Mouse (Mus musculus): ENCODE data around the gene Ifna13.

Ifna13 gene

GRCm38 (mm10) chr4:88644359-88644758, at the start of gene Ifna13:
Gene Ifna13, minus strand, starts transcription at chr4:88644459.
- peak; percentile 5 for DNase-seq (ENCODE audit: low read depth, low spot score)

DNA sequence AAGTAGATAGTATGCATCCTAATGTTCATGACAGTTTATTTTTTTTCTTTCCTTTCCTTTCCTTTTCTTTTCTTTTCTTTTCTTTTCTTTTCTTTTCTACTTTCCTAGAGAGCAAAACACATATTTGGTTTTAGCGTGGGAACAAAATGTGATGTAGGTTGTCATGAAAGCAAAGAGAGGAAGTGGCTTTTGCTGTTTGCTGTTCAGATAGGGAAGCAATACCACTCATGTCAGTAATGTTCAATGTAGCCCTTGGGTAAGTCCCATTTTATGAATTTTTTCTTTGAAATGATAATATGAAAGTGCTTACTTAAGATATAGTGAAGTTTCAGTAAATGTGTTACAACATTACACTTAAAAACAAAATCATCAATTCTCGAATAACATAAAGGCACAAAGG, 49.1 kb upstream of the Ifna13 start:
- DNase-seq (ENCODE audit: low read depth, low spot score) = no peak

- DNase-seq (ENCODE audit: low read depth, low spot score) = no peak
These were observed 48.3 kb upstream of the Ifna13 start for GRCm38 (mm10) chr4:88692537-88692936.

- no peak for DNase-seq (ENCODE audit: low read depth, low spot score)
These were observed 47.0 kb upstream of the Ifna13 start, which contains the start of gene Ifnab for GRCm38 (mm10) chr4:88691259-88691658. Gene Ifnab, minus strand, starts transcription at chr4:88691359.

- no peak for DNase-seq (ENCODE audit: low read depth, low spot score)
These were observed 39.6 kb upstream of the Ifna13 start, which contains the start of gene Ifna2 for GRCm38 (mm10) chr4:88683812-88684211. Gene Ifna2, minus strand, starts transcription at chr4:88683912.

DNA sequence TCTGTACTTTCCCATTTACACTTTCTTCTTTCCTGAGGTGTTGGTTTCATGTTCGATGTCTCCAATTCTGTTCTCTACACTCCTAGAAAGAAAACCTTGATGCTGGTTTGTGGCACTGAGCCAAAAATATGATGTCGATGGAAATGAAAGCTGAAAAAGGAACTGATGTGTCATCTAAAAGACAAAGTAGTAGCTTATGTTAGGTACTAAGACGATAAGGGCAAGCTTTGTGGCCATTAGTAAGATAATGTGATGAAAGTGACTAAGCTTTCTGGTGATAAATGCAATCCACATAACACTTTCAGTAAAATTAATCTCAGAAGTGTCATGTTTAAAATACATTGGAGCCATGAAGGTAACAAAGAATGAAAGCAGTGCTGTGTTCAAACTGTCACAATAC, 37.1 kb upstream of the Ifna13 start:
- DNase-seq (ENCODE audit: low read depth, low spot score) = no peak

DNA sequence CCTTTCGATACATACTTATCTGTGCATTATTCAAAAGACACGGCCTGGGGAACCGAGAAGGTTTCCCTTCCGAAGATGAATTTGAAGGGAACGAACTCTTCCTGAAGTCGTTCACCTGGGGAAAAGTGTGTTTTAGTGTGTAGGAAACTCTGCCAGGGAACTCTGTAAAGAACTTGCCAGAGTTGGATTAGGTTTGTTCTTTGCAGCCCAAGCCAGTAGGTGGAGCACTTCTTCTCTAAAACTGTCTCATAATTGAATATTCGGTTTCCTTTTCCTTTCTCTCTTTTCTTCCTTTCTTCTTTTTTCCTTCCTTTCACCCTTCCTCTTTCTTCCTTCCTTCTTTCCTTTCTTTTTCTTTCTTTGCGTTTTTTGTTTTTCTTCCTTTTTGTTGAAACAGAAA, 36.1 kb upstream of the Ifna13 start:
- DNase-seq (ENCODE audit: low read depth, low spot score) = peak; percentile 33

DNA sequence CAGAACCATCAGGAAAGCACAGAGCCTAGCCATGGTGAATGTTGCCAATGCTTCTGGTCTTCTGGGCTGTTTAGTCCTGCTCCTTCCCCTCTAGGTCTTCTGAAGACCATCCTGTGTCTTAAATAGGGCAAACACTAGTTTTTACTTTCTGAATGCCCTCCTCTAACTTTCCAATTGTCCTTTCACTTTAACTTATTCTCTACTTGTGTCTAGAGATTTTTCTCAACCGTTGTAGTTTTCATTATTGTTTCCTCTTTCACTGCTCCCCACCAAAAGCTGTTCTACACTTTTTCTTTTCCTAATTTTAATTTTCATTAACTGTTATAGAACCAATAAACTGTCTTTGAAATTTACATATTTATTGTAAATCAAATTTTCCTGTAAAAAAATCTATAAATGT, 32.6 kb upstream of the Ifna13 start, which contains the start of gene Ifna16:
Gene Ifna16, minus strand, starts transcription at position 101 of the 400 bp plus-strand sequence.
- no peak for DNase-seq (ENCODE audit: low read depth, low spot score)

- no peak for DNase-seq (ENCODE audit: low read depth, low spot score)
These were observed 11.2 kb upstream of the Ifna13 start for GRCm38 (mm10) chr4:88655461-88655860.

DNA sequence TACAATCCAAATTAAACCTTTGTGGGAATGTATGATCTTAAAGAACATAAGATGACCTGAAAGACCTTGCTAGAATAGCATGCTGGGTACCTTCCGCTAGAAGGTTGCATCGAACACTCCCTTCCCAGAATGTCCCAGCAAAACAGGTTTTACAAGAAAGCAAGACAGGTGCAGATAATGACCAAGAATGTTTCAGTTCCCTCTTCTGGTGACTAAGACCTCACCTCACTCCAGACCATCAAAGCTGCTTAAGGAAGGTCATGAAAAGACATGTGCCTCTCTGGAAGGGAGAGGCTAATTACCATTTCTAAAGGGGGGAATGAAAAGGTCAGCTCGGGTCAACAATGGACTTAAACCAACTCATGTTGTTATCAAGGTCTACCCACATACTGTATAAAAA, 9.4 kb upstream of the Ifna13 start:
- peak; percentile 5 for DNase-seq (ENCODE audit: low read depth, low spot score)

GRCm38 (mm10) chr4:88642526-88642925, 1.7 kb downstream of the Ifna13 start:
- DNase-seq (ENCODE audit: low read depth, low spot score) = peak; percentile 18

DNA sequence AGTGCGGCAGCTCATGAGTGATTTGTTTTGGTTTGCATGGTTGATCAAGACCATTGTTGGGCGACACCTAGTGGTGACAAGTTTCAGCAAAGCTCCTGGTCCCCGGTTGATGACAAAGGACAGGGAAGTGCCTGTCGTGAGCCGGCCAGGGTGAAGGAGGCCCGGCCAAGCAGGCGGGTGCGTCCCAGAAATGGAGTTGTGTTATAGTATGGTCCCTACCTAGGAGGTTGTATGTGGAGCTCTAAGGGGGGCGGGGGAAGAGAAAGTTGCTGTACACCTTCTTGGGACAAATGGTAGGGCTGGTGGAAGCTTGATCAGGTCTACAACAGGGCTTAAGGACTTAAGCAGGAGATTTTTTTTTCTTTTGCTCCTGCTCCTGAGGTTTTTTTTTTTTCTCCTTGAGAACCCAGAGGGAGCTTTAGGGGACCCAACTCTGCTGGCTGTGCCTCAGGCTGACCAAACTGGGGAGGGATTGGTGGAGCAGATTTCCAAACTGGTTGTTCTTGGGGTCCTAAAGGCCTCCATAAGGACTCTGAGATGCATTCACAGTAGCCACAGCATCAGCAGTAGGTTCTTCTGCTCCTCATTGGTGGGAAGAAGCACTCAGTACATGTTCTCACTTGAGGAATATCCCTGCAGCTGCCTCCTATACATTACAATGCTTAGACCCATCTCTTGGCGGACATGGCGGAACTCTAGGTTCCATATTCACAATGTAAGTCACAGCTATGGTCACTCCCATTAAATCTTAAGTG, 3.0 kb downstream of the Ifna13 start:
- peak; percentile 94 for DNase-seq (ENCODE audit: low read depth, low spot score)

- DNase-seq (ENCODE audit: low read depth, low spot score) = no peak
These were observed 3.6 kb downstream of the Ifna13 start for GRCm38 (mm10) chr4:88640704-88641076.

GRCm38 (mm10) chr4:88634311-88634710, 9.9 kb downstream of the Ifna13 start, which contains the start of gene C87499:
Gene C87499, minus strand, starts transcription at chr4:88634411.
- no peak for DNase-seq (ENCODE audit: low read depth, low spot score)

GRCm38 (mm10) chr4:88603276-88603675, 41.0 kb downstream of the Ifna13 start, which contains the start of gene Ifna12:
Gene Ifna12, minus strand, starts transcription at chr4:88603376.
- no peak for DNase-seq (ENCODE audit: low read depth, low spot score)

Data from A20 (cell line).